Mouse (Mus musculus) ovary, postnatal 10 days (tissue): ENCODE measurements around the gene Cd274.

Experiments used
- DNase-seq: peaks from one replicate; pipeline ENCODE4 v3.0.0; 2022; ENCODE audit warnings: low spot score

The Cd274 gene

GRCm38 (mm10) chr19:29364076-29364475 lies 3.2 kb upstream of the Cd274 start:
- no peak for DNase-seq

GRCm38 (mm10) chr19:29365105-29365504 lies 2.1 kb upstream of the Cd274 start:
- DNase-seq, result no peak

- no peak for DNase-seq
These were observed 858 bp upstream of the Cd274 start for GRCm38 (mm10) chr19:29366226-29366968.

- no peak for DNase-seq
These were observed 786 bp downstream of the Cd274 start for GRCm38 (mm10) chr19:29368041-29368440.

GRCm38 (mm10) chr19:29368671-29369309 lies 1.5 kb downstream of the Cd274 start:
- DNase-seq, result no peak

- DNase-seq, result no peak
These were observed 2.9 kb downstream of the Cd274 start for GRCm38 (mm10) chr19:29370112-29370511.

GRCm38 (mm10) chr19:29370545-29371283 lies 3.5 kb downstream of the Cd274 start:
- no peak for DNase-seq

- no peak for DNase-seq
These were observed 4.2 kb downstream of the Cd274 start for GRCm38 (mm10) chr19:29371284-29372081.

GRCm38 (mm10) chr19:29372138-29372537 lies 4.9 kb downstream of the Cd274 start:
- no peak for DNase-seq

GRCm38 (mm10) chr19:29372621-29373020 lies 5.4 kb downstream of the Cd274 start:
- no peak for DNase-seq

GRCm38 (mm10) chr19:29373438-29373837 lies 6.2 kb downstream of the Cd274 start:
- no peak for DNase-seq

GRCm38 (mm10) chr19:29374947-29375346 lies 7.7 kb downstream of the Cd274 start:
- DNase-seq, result no peak

GRCm38 (mm10) chr19:29376382-29376781 lies 9.1 kb downstream of the Cd274 start:
- DNase-seq, result no peak

GRCm38 (mm10) chr19:29379839-29380603 lies 12.8 kb downstream of the Cd274 start:
- DNase-seq, result no peak

GRCm38 (mm10) chr19:29383368-29383767 lies 16.1 kb downstream of the Cd274 start:
- DNase-seq, result no peak

- no peak for DNase-seq
These were observed 17.2 kb downstream of the Cd274 start for GRCm38 (mm10) chr19:29384412-29384811.

GRCm38 (mm10) chr19:29384994-29385393 lies 17.7 kb downstream of the Cd274 start:
- DNase-seq, result no peak

GRCm38 (mm10) chr19:29385822-29386221 lies 18.6 kb downstream of the Cd274 start:
- DNase-seq, result no peak

- DNase-seq, result no peak
These were observed 21.6 kb downstream of the Cd274 start for GRCm38 (mm10) chr19:29388818-29389217.

GRCm38 (mm10) chr19:29390483-29390882 lies 23.2 kb downstream of the Cd274 start:
- DNase-seq, result no peak

- no peak for DNase-seq
These were observed 24.0 kb downstream of the Cd274 start for GRCm38 (mm10) chr19:29391279-29391678.
